Mouse (Mus musculus) cerebellum, postnatal 4 days (tissue): ENCODE data around the gene Dixdc1.
A peak's percentile ranks its signal among the peaks of the same experiment; 100 is the strongest.

Experiments used
- DNase-seq, 2 experiments: peaks; one replicate each; pipeline ENCODE4 v3.0.0; 2022; ENCODE audit warnings: low spot score in 2 of 2, mixed read lengths in 1 of 2

The Dixdc1 gene

DNA sequence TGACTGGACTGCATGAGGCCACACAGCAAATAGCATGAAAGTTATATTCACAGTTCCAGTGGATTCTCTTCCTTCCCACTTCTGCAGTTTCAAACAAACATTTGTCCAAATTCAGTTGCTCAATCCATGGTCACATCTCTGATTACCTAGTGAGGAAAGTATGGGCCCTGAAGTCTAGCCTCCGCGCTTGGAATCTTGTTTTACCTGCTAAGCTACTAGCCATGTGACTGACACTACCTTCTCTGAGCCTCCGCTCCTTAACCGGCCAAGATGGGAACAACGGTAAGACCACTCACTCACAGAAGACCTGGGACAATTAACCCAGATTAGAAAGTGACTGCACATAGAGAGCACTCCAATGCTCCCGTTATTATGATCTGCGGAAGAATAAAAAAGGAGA, 6.5 kb upstream of the Dixdc1 start:
- DNase-seq: no peak

GRCm38 (mm10) chr9:50742744-50743143, 3.4 kb upstream of the Dixdc1 start:
- DNase-seq: no peak

- DNase-seq: no peak
These were observed 2.9 kb upstream of the Dixdc1 start for GRCm38 (mm10) chr9:50742261-50742660.

DNA sequence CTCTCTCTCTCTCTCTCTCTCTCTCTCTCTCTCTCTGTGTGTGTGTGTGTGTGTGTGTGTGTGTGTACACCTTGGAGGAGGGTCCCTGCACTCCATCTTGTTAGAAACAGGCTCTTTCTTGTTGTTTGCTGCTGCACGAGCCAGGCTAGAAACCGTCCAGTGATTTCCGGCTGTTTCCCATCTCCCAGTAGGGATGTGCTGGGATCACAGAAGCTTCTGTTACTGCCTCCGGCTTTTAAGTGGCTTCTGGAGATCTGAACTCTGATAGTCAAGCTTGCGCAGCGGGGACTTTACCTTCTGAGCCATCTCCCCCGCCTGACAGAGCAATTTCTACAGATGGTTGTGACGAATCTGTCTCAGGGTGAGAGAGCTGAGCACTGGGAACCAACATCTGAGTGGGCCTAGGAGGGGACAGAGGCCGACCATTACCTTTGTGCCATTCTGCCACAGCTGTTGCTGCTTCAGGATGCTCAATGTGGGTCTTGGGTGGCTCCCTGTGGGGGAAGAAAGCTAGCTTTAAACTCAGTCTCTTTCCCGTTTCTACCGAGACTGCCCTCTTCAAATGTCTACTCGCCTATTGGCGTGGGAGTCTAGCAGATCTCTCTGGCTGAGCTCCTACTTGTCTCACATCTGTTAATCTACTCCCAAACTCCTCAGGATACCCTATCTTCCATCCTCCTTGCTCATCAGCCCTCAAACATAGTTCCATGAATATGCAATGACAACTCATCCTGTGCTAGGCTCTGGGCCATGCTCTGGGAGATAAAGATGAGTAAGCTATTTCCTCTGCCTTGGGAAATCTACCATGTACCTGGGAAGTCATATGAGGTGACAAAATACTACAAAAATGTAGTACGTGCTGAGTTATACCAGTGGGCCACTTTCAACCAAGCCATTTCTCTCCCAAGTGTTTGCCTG, 1.8 kb upstream of the Dixdc1 start:
- no peak for DNase-seq

- DNase-seq: peak in 1 of 2 experiments; percentile 60
These were observed 4.3 kb downstream of the Dixdc1 start for GRCm38 (mm10) chr9:50734989-50735388.

DNA sequence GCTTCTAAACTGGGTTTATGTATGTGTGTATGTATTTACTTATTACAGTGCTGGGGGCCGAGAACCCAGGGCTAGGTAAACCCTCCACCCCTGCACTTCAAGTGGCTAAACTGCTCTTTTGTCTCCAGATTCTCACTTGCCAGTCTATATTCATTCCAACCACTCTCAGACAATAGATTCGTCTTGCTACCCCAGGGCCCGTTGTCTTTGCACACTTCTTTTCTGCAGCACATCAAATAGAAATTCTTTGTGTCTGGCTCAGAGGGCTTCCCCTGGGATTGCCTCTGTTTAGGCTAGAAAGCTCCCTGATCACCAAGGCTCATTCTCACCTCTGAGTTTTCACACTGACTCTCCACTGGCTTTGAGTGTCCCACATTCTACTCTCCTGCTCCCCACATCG, 6.8 kb downstream of the Dixdc1 start:
- DNase-seq: no peak

GRCm38 (mm10) chr9:50729600-50729999, 9.7 kb downstream of the Dixdc1 start:
- no peak for DNase-seq

- DNase-seq: peak; percentile 65 to 82
These were observed 11.2 kb downstream of the Dixdc1 start for GRCm38 (mm10) chr9:50727925-50728651.

DNA sequence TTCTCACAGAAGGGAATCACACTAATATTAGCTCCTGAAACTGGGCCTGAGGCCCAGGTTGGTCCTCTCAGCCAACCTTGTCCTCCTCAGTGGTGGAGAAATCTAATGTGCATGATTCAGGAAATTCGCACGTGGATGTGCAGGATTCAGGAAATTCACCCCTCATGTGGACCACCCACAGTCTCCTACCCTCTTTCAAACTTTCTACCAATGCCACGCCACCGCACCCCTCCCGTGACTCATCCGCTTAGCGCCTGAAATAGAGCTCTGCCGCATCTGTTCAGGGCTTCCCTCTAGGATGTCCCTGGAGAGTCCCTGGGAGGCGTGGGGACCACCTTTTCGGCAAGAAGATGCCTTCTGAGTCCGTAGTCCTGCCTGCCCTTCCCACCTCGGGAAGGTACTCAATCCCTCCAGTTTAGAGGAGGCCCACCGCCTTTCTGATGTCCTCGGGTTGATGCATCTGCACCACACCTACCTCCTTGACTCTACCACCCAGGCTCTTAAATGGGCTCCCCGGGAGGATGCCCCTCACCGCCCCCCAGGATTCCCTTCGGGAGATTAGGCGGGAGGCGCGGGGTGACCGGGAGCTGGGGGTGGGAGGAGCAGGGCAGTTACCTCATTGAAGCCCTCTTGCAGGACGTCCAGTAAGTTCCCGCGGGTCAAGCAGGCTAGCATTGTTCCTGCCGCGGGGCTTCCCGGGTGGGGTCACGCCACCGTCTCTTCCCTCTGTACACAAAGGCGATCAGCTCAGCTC, 12.0 kb downstream of the Dixdc1 start:
- DNase-seq: peak in 1 of 2 experiments; percentile 26

DNA sequence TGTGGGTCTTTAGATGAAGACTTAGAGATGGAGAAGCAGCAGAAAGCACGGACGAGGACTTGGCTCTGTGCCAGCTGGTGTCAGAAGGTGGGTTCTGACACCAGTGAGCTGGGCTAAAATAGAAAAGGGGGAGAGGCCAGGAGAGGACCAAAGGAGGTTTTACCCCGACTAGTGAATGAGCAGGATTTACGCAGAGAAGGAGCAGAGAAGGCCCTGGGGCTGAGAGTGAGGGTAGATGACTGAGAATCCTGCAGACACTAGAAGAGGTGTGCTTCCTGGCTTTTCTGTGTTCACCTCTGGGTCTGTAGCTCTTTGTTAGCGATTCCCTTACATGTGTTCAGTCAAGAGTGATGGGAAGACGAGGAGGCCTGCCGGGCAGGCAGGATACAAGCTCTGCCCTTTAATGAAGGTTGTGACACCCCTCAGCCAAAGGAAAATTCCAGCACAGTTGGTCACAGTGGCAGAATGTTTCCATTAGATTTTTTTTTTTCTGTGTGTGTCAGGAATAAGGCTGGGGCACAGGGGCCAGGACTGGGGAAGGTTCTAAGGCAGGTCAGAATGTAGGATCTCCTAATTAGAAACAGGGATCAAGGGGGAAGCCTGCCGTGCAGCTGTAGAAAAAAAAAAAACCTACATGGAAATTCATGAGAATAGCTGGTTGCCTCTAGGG, 13.3 kb downstream of the Dixdc1 start:
- no peak for DNase-seq

DNA sequence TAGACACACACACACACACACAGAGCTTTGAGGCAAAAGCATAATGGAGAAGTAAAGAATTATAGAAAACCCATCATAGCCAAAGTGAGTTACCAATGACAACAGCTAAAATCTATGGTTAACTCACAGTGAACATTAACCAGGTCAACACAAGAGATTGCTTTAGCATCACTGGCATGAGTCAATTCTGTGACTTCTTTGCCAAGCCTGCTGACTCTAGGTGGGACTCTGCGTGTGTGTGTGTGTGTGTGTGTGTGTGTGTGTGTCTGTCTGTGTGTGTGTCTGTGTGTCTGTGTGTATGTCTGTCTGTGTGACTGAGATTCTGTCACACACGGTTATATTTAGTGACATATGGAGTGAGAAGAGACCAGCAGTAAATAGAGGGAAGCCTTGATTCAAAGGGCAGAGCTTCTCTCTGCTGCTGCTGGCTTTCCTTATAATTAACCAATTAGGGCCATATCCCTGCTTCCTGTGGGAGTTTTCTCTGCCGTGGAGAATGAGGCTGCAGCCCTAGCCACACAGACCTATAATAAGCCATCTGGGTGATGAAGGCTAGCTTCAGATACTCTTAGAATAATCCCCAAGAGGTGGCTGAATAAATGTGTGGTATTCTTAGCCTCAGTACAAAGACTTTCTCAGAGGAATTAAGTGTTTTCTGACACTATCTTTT, 14.5 kb downstream of the Dixdc1 start:
- no peak for DNase-seq

DNA sequence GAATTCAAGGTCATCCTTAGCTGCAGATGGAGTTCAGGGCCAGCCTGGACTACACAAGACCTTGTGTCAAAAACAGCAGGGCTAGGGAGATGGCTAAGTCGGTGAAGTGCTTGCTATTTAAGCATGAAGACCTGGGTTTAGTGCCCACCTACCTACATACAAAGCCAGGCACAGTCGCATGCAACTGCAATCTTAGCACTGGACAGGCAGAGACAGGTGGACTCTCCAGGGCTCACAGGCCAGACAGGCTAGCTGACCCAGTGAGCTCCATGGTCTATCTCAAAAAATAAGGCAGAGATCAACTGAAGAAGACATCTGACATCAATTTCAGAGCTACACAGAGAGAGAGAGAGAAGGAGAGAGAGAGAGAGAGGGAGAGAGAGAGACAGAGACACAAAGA, 15.2 kb downstream of the Dixdc1 start:
- DNase-seq: no peak

GRCm38 (mm10) chr9:50723406-50723805, 15.9 kb downstream of the Dixdc1 start:
- DNase-seq: peak; percentile 45 to 81

- DNase-seq: peak in 1 of 2 experiments; percentile 70
These were observed 16.8 kb downstream of the Dixdc1 start for GRCm38 (mm10) chr9:50722451-50722911.

DNA sequence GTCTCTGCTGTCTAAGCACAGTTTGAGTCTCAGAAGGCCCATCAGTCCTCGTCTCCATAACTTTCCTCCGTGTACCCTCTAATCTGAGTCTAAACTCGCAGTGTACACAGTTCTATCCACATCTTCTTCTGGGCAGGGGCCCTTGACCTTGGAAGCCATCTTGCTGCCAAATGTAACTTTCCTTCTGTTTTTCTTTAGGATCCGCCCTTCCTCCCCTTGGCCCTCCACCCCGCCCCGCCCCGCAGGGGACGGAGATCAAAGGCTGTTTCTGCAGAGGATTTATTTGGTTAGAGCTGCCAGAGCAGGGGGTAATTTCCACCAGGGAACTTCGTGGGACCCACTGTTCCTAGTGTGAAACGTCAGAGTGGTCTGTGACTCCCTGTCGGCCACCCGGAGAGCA, 18.3 kb downstream of the Dixdc1 start:
- DNase-seq: no peak

GRCm38 (mm10) chr9:50718878-50719277, 20.4 kb downstream of the Dixdc1 start:
- no peak for DNase-seq

- no peak for DNase-seq
These were observed 25.1 kb downstream of the Dixdc1 start for GRCm38 (mm10) chr9:50714188-50714587.

- DNase-seq: no peak
These were observed 28.0 kb downstream of the Dixdc1 start for GRCm38 (mm10) chr9:50711337-50711736.

GRCm38 (mm10) chr9:50709108-50709507, 30.2 kb downstream of the Dixdc1 start:
- peak in 1 of 2 experiments; percentile 54 for DNase-seq

- DNase-seq: no peak
These were observed 34.4 kb downstream of the Dixdc1 start for GRCm38 (mm10) chr9:50704907-50705306.
